Mouse (Mus musculus) retina, postnatal 1 day (tissue): ENCODE data around the gene C8g.

Source experiments
- DNase-seq: peaks from one replicate; pipeline ENCODE4 v3.0.0-alpha.2; 2012

C8g gene

GRCm38 (mm10) chr2:25501593-25502486 is at the start of gene C8g:
Gene C8g, minus strand, starts transcription at chr2:25501719.
- peak; percentile 18 for DNase-seq

DNA sequence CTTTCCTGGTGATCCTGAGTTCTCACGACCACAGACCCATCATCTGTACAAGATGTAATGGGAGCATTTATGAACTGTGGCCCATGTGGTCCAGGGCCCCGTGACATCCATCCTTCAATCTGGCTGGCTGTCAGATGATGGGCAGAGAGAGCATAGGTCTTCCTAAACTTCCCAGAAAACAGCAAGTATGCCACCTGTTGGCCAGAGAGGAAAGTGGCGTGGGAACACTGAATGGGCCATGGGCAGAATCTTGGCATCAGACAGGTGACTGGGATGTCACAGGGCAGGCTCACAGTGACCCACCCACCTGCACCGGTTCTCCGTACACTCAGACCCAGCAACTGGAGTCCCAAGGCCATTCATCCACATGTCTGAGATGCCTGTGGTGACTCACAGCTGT is 49.7 kb upstream of the C8g start:
- DNase-seq: peak; percentile 73

DNA sequence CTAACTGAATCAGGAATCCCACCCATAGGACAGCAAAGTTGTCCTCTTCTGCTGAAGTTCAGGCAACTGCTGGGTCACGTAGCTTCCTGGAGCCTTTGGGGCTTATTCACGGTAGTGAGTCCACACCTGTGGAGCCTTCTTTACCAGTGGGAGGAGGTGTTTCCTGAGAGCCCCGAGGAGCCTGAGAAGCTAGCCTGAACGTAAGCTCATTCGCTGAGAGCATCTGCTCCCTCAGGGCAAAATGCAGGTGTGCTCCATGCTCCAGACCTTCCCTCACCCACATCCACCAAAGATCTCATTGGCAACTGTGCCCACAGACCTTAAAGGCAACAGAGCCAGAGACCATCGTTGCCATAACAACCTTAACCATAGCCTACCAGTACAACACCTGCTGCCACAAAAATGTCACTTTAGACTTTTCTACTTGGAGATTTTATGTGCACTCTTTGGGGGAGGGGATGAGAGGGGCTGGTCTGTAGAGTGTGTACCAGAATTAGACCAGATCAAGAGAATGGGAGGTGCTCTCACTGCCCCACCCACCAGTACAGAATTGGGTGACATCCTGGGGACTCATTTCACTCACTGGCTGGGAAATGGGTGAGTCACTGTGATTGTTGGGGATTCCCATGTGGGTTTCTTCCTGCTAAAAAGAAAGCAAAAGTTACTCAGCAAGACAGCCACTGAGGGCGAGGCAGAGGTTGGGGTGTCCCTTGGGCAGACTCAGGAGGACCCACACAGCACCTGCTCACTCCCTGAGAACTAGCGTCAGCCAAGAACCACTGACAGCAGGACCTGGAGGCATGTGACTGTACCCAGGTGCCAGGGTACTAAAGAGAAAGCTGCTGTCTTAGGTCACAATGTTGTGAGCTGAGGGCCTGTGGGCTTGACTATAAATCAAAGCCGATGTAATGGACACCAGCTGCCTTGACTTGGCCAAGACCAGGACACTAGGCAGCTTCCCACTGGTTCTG is 47.8 kb upstream of the C8g start:
- no peak for DNase-seq

DNA sequence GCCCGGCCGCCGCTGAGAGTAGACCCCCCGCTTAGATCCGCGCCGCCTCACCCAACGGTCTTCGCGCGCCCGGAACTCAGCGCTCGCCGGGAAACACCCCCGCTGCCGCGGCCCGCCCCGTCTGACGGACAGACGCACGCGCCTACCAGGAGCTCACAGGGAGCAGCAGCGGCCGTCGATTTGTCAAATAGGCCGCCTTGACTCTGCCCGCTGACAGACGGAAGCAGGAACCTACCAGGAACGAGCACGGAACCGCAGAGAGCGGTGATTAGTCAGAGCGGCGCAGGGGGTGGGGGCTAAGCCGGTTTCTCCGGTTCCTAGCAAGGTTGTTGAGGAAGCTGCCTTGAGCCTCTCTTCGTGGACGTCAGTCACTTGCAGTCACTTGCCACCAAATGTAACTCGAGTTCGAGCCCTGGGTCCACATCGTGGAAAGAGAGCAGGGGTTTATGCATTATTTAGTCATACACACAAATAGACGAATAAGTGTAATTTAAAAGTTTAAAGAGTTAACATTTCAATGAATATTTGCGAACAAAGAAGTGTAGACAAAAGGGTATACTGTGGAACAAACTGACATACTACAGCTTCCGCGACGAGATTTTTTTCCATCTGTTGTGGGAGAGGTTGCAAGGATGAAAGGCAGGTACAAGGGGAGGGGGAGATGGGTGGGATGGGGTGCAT is 45.4 kb upstream of the C8g start, which contains the start of gene Traf2:
Gene Traf2, minus strand, starts transcription at position 130 of the 681 bp plus-strand sequence.
- peak; percentile 100 for DNase-seq

DNA sequence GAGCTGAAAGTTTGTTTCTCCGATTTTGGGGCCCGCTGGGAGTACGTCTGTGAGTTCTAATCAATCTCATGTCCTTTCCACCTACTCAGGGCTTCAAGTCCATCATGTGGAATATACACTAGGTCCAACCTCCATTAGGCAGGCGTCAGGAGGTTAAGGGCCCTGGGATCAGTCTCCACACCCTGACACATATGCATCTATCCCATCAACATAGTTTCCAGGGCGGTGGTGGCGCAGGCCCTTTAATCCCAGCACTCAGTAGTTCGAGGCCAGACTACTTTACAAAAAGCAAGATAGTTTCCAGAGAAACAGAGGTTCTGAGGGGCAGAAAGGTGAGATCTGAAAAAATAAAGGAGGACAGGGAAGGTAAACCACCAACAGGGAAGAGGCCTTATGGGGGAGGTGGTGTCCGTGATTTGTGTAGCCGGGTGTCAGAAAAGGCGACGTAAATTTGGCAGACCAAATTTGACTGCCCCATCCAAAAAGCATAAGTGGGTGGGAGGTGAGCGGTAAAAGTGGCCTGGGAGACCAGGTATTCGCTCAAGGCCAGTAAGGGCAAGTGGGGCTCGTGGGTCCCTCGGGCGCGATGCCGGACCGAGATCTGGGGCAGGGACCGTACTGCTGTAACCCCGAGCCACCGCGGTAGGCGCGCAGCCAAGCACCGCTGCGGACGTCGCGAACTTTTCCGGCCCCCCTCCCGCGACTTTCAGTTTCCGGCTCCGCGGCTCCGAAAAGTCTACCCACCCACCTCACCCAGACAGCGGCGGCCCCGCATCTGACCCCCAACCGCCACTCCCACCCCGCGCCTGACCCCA is 44.7 kb upstream of the C8g start:
- DNase-seq: no peak

GRCm38 (mm10) chr2:25541644-25542367 is 40.3 kb upstream of the C8g start:
- DNase-seq: no peak

GRCm38 (mm10) chr2:25540541-25540948 is 39.0 kb upstream of the C8g start:
- no peak for DNase-seq

DNA sequence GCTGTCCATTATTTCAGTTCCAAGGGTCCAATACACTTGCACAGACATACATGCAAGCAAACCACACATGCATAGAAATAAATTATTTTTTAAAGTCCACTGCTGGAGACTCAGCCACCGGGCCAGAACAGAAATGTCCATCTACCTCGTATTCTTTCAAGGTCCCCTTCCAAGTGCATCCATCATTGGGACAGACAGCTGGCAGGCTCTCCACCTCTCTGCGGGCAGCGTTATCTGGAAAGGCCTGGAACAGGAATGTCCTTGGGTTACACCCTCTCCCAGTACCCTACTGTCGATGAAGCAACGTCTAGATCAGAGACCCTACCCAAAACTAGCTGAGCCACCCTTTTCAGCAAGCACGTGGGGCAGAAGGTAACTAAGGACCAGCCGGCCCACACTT is 35.0 kb upstream of the C8g start:
- DNase-seq: no peak

GRCm38 (mm10) chr2:25534866-25535182 is 33.3 kb upstream of the C8g start:
- no peak for DNase-seq

- DNase-seq: no peak
These were observed 32.8 kb upstream of the C8g start for GRCm38 (mm10) chr2:25534178-25534865.

DNA sequence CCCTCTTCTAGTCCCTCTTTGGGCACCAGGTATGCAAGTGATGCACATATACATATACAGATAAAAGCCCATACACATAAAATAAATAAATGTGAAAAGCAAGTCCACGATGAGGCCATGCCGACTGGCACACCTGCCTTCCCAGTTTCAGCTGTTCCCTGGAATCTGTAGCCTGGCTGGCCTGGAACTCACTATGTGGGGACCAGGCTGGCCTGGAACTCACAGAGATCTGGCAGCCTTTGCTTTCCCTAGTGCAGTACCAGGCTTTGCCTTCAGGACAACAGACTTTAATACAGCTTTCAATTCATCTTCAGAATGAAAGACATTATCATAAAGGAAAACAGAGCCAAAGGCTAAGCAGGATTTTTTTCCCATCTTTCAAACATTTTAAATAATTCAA is 32.2 kb upstream of the C8g start:
- no peak for DNase-seq

GRCm38 (mm10) chr2:25526510-25527302 is 25.2 kb upstream of the C8g start:
- no peak for DNase-seq

- peak; percentile 11 for DNase-seq
These were observed 8.4 kb upstream of the C8g start for GRCm38 (mm10) chr2:25509912-25510311.

DNA sequence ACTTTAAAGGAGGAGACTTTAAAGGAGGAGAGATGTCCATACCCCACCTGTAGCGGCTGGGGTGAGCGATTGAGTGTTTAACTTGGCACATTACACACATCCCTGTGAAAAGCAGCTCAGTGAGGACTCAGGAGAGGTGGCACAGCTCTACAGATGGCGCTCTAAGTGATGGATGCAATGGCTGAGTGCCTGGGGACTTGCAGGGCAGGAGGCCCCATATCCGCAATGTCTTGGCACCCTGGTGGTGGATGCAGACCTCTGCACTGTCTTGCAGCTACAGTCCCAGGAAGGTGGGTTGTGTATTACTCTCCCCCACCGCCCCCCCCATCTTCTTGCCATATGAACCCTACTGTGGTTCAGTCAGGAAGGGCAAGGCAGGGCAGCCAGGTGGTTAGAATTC is 5.4 kb upstream of the C8g start:
- peak; percentile 57 for DNase-seq

DNA sequence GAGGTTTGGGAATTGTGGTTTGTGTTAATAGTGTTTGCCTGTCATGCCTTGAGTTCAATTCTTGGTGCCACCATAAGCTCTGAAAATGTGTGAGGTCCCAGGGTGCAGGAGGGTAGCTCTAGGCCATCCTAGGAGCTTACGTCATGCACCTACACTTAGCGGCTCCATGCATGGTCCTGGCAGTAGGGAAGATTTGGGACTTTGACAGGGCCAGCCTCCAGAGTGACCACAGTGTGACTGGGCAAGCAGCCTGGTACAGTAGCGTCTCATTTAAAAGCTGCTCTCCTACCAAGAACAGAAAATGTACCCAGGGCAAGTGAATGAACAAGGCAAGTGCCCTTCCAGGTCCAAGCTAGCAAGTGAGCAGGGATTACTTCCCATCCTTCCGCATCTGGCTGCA is 4.3 kb upstream of the C8g start:
- no peak for DNase-seq

GRCm38 (mm10) chr2:25505000-25505399 is 3.5 kb upstream of the C8g start:
- DNase-seq: no peak

GRCm38 (mm10) chr2:25504538-25504937 is 3.0 kb upstream of the C8g start:
- no peak for DNase-seq

DNA sequence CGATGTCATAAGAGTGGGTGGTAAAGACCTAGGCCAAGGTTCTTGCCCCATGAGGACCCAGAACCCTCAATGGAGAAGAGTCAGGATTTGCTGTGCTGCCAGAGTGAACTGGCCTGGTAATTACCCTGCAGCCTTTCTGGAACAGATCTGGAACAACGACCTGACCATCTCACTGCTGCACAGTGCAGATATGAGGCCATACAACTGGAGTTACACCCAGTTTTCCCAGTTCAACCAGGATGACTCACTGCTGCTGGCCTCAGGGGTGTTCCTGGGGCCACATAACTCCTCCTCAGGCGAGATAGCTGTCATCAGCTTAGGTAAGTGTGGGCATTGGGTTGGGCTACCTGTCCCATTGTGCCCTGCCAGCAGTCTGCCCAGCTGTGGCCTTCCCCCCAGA is 1.2 kb upstream of the C8g start:
- DNase-seq: no peak

DNA sequence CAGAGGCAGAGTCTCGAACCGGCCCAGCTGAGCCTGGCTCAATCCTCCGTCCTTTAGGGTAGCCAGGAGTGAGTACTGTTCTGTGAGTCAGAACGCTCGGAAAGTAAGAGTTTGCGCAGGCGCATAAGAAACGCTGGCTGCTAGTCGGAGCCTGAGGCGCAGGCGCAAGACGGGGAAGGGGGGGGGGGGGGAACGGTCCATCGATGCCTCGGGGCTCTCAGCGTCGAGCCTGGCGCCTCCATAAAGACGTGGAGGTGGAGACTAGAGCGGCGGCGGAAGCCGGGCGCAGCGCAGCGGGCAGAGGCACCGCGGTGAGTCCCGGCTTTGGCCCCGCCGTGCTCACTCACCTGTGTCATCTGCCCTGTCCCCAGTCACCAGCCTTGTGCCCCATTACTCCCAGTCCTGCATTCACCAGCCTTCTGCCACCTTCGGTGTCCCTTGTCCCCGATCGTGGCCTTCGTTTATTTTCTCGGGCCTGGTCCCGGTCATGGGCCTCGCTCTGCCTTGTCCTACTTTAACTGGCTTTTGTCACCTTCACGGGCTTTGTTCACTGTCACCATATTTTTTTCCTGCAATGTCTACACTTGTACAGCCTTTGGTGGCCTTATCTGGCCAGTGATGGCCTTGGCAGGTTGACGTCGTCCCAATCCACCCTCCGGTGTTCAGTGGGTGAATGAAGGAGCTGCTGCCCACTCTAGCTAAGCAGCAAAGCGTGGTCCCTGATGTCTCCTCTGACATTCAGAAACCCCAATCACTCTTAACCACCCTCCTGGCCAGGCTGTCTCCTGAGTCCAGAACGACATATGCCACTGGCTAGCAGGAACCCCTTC is 728 bp downstream of the C8g start, which contains the start of gene Fbxw5:
Gene Fbxw5, plus strand, starts transcription at position 175 of the 830 bp plus-strand sequence.
- peak; percentile 97 for DNase-seq
